ENCODE assay signal across 11 mouse cellular contexts in genomic region chr1:90999911-91000601, GRCm38 (mm10). TPM values are rescaled to one million over a fixed set of nuclear protein-coding genes. Genes with fewer than 3 reads are reported as not detected.
DNase-seq lines count a peak whose midpoint lies in the region; ATAC-seq and TF ChIP-seq lines count a peak whose summit lies in the region.
"Had no signal": no experiment of that assay in that cellular context is flagged by ENCODE, and none has a peak within 500 bp of the region (broad histone marks: within the 10 kb centered on the region; RNA-seq: fewer than 3 reads in every experiment).

No protein-coding gene starts in this region.

- no peak for TF ChIP-seq EP300 in stomach, postnatal 0 days (optimal IDR thresholded peaks at IDR 0.05)

- TF ChIP-seq CTCF in stomach, postnatal 0 days (IDR thresholded peaks at IDR 0.05; ENCODE audit: low read depth) = no peak

- peak overlapping the region; percentile 99 for H3K27ac ChIP-seq in heart, embryonic 13.5 days (replicated peaks)
- H3K27ac ChIP-seq in limb, embryonic 13.5 days = no peak overlapping the region
- no peak overlapping the region for H3K27ac ChIP-seq in stomach, postnatal 0 days (replicated peaks)

- intact Hi-C loops in left cerebral cortex, postnatal 25 days (cut with DNase I) = no loop called here

- WGBS in heart, embryonic 13.5 days = 36% methylated on average over 10 of the region's 10 CpGs
- WGBS in limb, embryonic 13.5 days = 59% methylated on average over 10 of the region's 10 CpGs
- WGBS in stomach, postnatal 0 days = 57% methylated on average over 10 of the region's 10 CpGs

- ATAC-seq in megakaryocyte, adult 5-6 weeks (ENCODE audit: poor library complexity, severe bottlenecking) = no peak
- peak; percentile 35; the same call in 1 of the 2 replicates for ATAC-seq in heart, embryonic 13.5 days (ENCODE audit: extremely low read depth, insufficient number of reproducible peaks, low FRiP score, low TSS enrichment)
- no peak for ATAC-seq in limb, embryonic 13.5 days (ENCODE audit: low FRiP score, low read depth)
- ATAC-seq in stomach, postnatal 0 days (ENCODE audit: low FRiP score, low TSS enrichment) = no peak

- peak overlapping the region; percentile 97 for H3K9ac ChIP-seq in heart, embryonic 13.5 days
- no peak overlapping the region for H3K9ac ChIP-seq in limb, embryonic 13.5 days
- no peak overlapping the region for H3K9ac ChIP-seq in stomach, postnatal 0 days (ENCODE audit: low read length)

- H3K27me3 ChIP-seq in megakaryocyte, embryonic 14.5 days (replicated peaks) = peaks cover 46% of the 10 kb centered on the region
- H3K27me3 ChIP-seq in heart, embryonic 13.5 days (replicated peaks) = no peaks in the 10 kb centered on the region
- H3K27me3 ChIP-seq in limb, embryonic 13.5 days = no peaks in the 10 kb centered on the region
- no peaks in the 10 kb centered on the region for H3K27me3 ChIP-seq in stomach, postnatal 0 days (ENCODE audit: control insufficient read depth, insufficient read depth, low read length)

- peaks cover 68% of the 10 kb centered on the region for H3K4me1 ChIP-seq in megakaryocyte, embryonic 14.5 days
- peaks cover 73% of the 10 kb centered on the region for H3K4me1 ChIP-seq in heart, embryonic 13.5 days
- H3K4me1 ChIP-seq in limb, embryonic 13.5 days = peaks cover 23% of the 10 kb centered on the region
- H3K4me1 ChIP-seq in stomach, postnatal 0 days (replicated peaks; ENCODE audit: control insufficient read depth, insufficient read depth) = peaks cover 4% of the 10 kb centered on the region

- H3K36me3 ChIP-seq in megakaryocyte, embryonic 14.5 days (replicated peaks; ENCODE audit: low read length) = peaks cover 10% of the 10 kb centered on the region
- 0 out of 2 replicates have a peak, but pooled peaks cover 3% of the 10 kb centered on the region for H3K36me3 ChIP-seq in heart, embryonic 13.5 days
- no peaks in the 10 kb centered on the region for H3K36me3 ChIP-seq in limb, embryonic 13.5 days
- H3K36me3 ChIP-seq in stomach, postnatal 0 days (ENCODE audit: control insufficient read depth, insufficient read depth, low read length) = no peaks in the 10 kb centered on the region

- H3K4me3 ChIP-seq in megakaryocyte, embryonic 14.5 days (replicated peaks) = peak overlapping the region; percentile 97
- H3K4me3 ChIP-seq in heart, embryonic 13.5 days = peak overlapping the region; percentile 81
- H3K4me3 ChIP-seq in limb, embryonic 13.5 days = peak overlapping the region; percentile 70
- H3K4me3 ChIP-seq in stomach, postnatal 0 days (ENCODE audit: low read depth, low read length) = peak overlapping the region; percentile 70; the same call in 1 of the 2 replicates

- no peak for DNase-seq in stomach, postnatal 0 days (ENCODE audit: low spot score)
- DNase-seq in left cerebral cortex, postnatal 25 days (ENCODE audit: low spot score in 2 of 2) = no peak
- DNase-seq in right cerebral cortex, postnatal 25 days = no peak
- no peak for DNase-seq in adrenal gland, postnatal 36 days

- H3K9me3 ChIP-seq in megakaryocyte, embryonic 14.5 days = peaks cover 11% of the 10 kb centered on the region
- no peaks in the 10 kb centered on the region; the same call in 1 of the 2 replicates for H3K9me3 ChIP-seq in heart, embryonic 13.5 days
- H3K9me3 ChIP-seq in limb, embryonic 13.5 days = peaks cover 7% of the 10 kb centered on the region; the same call in 1 of the 2 replicates
- H3K9me3 ChIP-seq in stomach, postnatal 0 days (ENCODE audit: control insufficient read depth, low read length) = no peaks in the 10 kb centered on the region

- H3K4me2 ChIP-seq in heart, embryonic 13.5 days = peak overlapping the region; percentile 80
- H3K4me2 ChIP-seq in limb, embryonic 13.5 days (replicated peaks) = peak overlapping the region; percentile 93
- peak overlapping the region; percentile 98 for H3K4me2 ChIP-seq in stomach, postnatal 0 days (replicated peaks; ENCODE audit: low read depth)

RNA-seq across cellular contexts. Expression of gene Lrrfip1, which starts 1.5 kb away (rescaled TPM):
- 1.9 and 12.2 TPM in 2 replicates for polyA plus RNA-seq in megakaryocyte, embryonic 14.5 days (2012; ENCODE audit: insufficient read depth, low replicate concordance)
- total RNA-seq in megakaryocyte, adult 5-6 weeks (2015) = 123 and 128 TPM in 2 replicates
- total RNA-seq in megakaryocyte, adult 5-6 weeks (2017) = 228 and 254 TPM in 2 replicates
- polyA plus RNA-seq in heart, embryonic 13.5 days (2015; fragmentation: Nextera tagmentation; extraction: Ambion mirVana) = 122 and 137 TPM in 2 replicates
- polyA plus RNA-seq in limb, embryonic 13.5 days (2015; fragmentation: Nextera tagmentation; extraction: Ambion mirVana) = 35.7 and 37.1 TPM in 2 replicates
- polyA plus RNA-seq in stomach, postnatal 0 days (2015; fragmentation: Nextera tagmentation; extraction: Ambion mirVana) = 69.4 and 79.0 TPM in 2 replicates
- total RNA-seq in left cerebral cortex, postnatal 25 days (2021) = 10 to 100 TPM; 66.9 to 68.0 TPM
- 10 to 100 TPM; 56.6 to 59.1 TPM for total RNA-seq in adrenal gland, postnatal 36 days (2021)

RNA-seq across cellular contexts. Expression of gene Rab17, which starts 30.6 kb away (rescaled TPM):
- 3.4 TPM in 1 of 2 replicates, not detected in the other for polyA plus RNA-seq in megakaryocyte, embryonic 14.5 days (2012; ENCODE audit: insufficient read depth, low replicate concordance)
- total RNA-seq in megakaryocyte, adult 5-6 weeks (2015) = not detected in 2 replicates
- not detected in 2 replicates for total RNA-seq in megakaryocyte, adult 5-6 weeks (2017)
- 0.57 and 1.5 TPM in 2 replicates for polyA plus RNA-seq in heart, embryonic 13.5 days (2015; fragmentation: Nextera tagmentation; extraction: Ambion mirVana)
- 0.69 and 1.0 TPM in 2 replicates for polyA plus RNA-seq in limb, embryonic 13.5 days (2015; fragmentation: Nextera tagmentation; extraction: Ambion mirVana)
- 4.6 and 5.7 TPM in 2 replicates for polyA plus RNA-seq in stomach, postnatal 0 days (2015; fragmentation: Nextera tagmentation; extraction: Ambion mirVana)
- total RNA-seq in left cerebral cortex, postnatal 25 days (2021) = under 1 TPM in 1 of 2 experiments, not detected in 1; 0.41 TPM
- total RNA-seq in adrenal gland, postnatal 36 days (2021) = not detected
- polyA plus RNA-seq: erythroblast, embryonic 14.5 days had no signal

RNA-seq across cellular contexts. Expression of gene Prlh, which starts 47.1 kb away (rescaled TPM):
- polyA plus RNA-seq in megakaryocyte, embryonic 14.5 days (2012; ENCODE audit: insufficient read depth, low replicate concordance) = not detected in 2 replicates
- not detected in 2 replicates for total RNA-seq in megakaryocyte, adult 5-6 weeks (2015)
- total RNA-seq in megakaryocyte, adult 5-6 weeks (2017) = not detected in 2 replicates
- polyA plus RNA-seq in heart, embryonic 13.5 days (2015; fragmentation: Nextera tagmentation; extraction: Ambion mirVana) = not detected in 2 replicates
- polyA plus RNA-seq in limb, embryonic 13.5 days (2015; fragmentation: Nextera tagmentation; extraction: Ambion mirVana) = not detected in 2 replicates
- not detected in 2 replicates for polyA plus RNA-seq in stomach, postnatal 0 days (2015; fragmentation: Nextera tagmentation; extraction: Ambion mirVana)
- not detected for total RNA-seq in left cerebral cortex, postnatal 25 days (2021)
- not detected for total RNA-seq in adrenal gland, postnatal 36 days (2021)
- total RNA-seq: left cerebral cortex, postnatal 10 days had no signal
- polyA plus RNA-seq: spleen, adult 2 months had no signal
